Mouse (Mus musculus): ENCODE measurements around the gene Zbtb34. TPM values are rescaled to one million over a fixed set of nuclear protein-coding genes. Genes with fewer than 3 reads are reported as not detected.
A peak's percentile ranks its signal among the peaks of the same experiment; 100 is the strongest.

Gene Zbtb34
- total RNA-seq, 2 experiments from 2014 or later, result 8.1 to 21.1 TPM

GRCm38 (mm10) chr2:33359184-33359583, 71.9 kb downstream of the Zbtb34 start:
- ATAC-seq (ENCODE audit: poor library complexity, severe bottlenecking), result peak; percentile 92

DNA sequence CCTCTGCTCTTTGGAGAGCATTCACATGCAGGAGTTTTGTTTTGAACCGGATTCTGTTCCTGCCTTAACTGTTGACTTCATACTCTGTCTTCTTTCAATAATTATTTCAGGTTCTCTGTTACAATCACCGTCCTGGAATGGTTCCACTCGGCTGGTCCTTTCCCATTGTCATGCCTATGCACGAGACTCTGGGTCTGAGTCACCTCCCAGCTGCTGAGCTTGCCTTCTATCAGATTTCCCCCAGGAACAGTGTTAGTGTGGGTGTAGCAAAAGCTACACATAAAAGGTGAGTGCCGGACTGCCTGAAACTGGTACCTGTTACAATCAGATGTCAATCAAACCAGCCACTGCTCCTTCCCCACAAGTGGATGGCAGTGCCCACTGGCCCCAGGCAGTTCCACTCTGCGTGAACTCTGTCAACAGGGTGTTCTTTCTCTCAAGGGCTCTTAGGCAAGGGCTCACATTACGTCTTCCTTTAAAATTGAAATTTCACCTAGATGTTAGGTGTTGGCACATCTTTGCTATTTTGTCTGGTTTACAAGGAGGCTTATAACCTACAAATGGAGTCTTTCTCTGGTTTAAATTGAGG, 73.8 kb downstream of the Zbtb34 start:
- ATAC-seq (ENCODE audit: poor library complexity, severe bottlenecking), result no peak

Other genes with a start within 250 kb of the Zbtb34 start
- 4.2 and 5.0 TPM in 2 replicates for gene Angptl2, start 215.3 kb downstream of the Zbtb34 start, total RNA-seq (2015)
- 9.8 and 11.4 TPM in 2 replicates for gene Angptl2, start 215.3 kb downstream of the Zbtb34 start, total RNA-seq (2017)
- 6.2 and 7.6 TPM in 2 replicates for gene Ralgps1, start 59.8 kb downstream of the Zbtb34 start, total RNA-seq (2015)
- gene Ralgps1, start 59.8 kb downstream of the Zbtb34 start, total RNA-seq (2017), result 2.0 and 2.7 TPM in 2 replicates
- gene Zbtb43, start 37.2 kb upstream of the Zbtb34 start, total RNA-seq (2015), result 8.7 and 13.7 TPM in 2 replicates
- 14.7 and 14.8 TPM in 2 replicates for gene Zbtb43, start 37.2 kb upstream of the Zbtb34 start, total RNA-seq (2017)
- not detected in 2 replicates for gene Lmx1b, start 209.2 kb upstream of the Zbtb34 start, total RNA-seq (2015)
- gene Lmx1b, start 209.2 kb upstream of the Zbtb34 start, total RNA-seq (2017), result not detected in 2 replicates

All from megakaryocyte, adult 5-6 weeks (primary cell).